Mouse (Mus musculus) intestine, embryonic 14.5 days (tissue): ENCODE measurements at regions not wholly inside any gene's neighbourhood (a gene's known extent, or its start where the extent isn't known, plus 50 kb on each side); places are given as distances from the start of the nearest gene placed in this dataset.

Experiments
- ATAC-seq: fragments of 200-750 bp; cut with Nextera tagmentation; replicated peaks from 2 replicates; pipeline ENCODE4 v1.8.0; 2017; ENCODE audit warnings: low read depth, moderate number of reproducible peaks, moderate TSS enrichment, moderate library complexity; ENCODE audit not compliant: low FRiP score, low TSS enrichment
- DNase-seq: peaks from one replicate; pipeline ENCODE4 v3.0.0-alpha.2; 2018; ENCODE audit warnings: low spot score
- H3K27ac ChIP-seq: fragments of 300-500 bp; sonication (generic); 2 replicates; pipeline ENCODE4 v1.5.1; 2014; ENCODE audit warnings: low read depth, mild to moderate bottlenecking, control low read depth
- H3K27me3 ChIP-seq: fragments of 300-500 bp; sonication (generic); replicated peaks from 2 replicates; pipeline ENCODE4 v1.6.1; 2014; ENCODE audit warnings: low read length, control low read depth; ENCODE audit not compliant: control insufficient read depth, insufficient read depth
- H3K36me3 ChIP-seq: fragments of 300-500 bp; sonication (generic); 2 replicates; pipeline ENCODE4 v1.6.1; 2014; ENCODE audit warnings: low read length, control low read depth; ENCODE audit not compliant: control insufficient read depth, insufficient read depth
- H3K4me1 ChIP-seq: fragments of 300-500 bp; sonication (generic); replicated peaks from 2 replicates; pipeline ENCODE4 v1.6.1; 2014; ENCODE audit warnings: low read length, control low read depth, mixed read lengths; ENCODE audit not compliant: control insufficient read depth, insufficient read depth
- H3K4me2 ChIP-seq: fragments of 300-500 bp; sonication (generic); 2 replicates; pipeline ENCODE4 v1.6.1; 2014; ENCODE audit warnings: low read length
- H3K4me3 ChIP-seq: fragments of 300-500 bp; sonication (generic); 2 replicates; pipeline ENCODE4 v1.5.1; 2014; ENCODE audit warnings: low read depth, low read length, control low read depth, mixed read lengths
- H3K9ac ChIP-seq: fragments of 300-500 bp; sonication (generic); 2 replicates; pipeline ENCODE4 v1.6.1; 2014; ENCODE audit warnings: mild to moderate bottlenecking, low read length
- H3K9me3 ChIP-seq: fragments of 300-500 bp; sonication (generic); 2 replicates; pipeline ENCODE4 v1.6.1; 2016; ENCODE audit warnings: low read length, control low read depth; ENCODE audit not compliant: control insufficient read depth
- WGBS: fragments of 180-500 bp; shearing (Covaris S2); extraction: QIAGEN DNeasy Blood & Tissue Kit; methylation state at CpG from one replicate; pipeline ENCODE4 v1.1.7; 2014; 5-methylcytosine and 5-hydroxymethylcytosine counted together

GRCm38 (mm10) chr17:9995321-9995720 is 324.3 kb downstream of the Qk start:
- 53% methylated on average over 5 of the region's 5 CpGs for WGBS
- no peak overlapping the region for H3K4me3 ChIP-seq

GRCm38 (mm10) chr17:9990744-9991143 is 321.2 kb upstream of the Pabpc6 start:
- DNase-seq (no peak), ATAC-seq (no peak)
- Histone ChIP-seq H3K4me1 (no peaks in the 10 kb centered on the region), H3K4me3 (no peak overlapping the region), H3K9me3 (no peaks in the 10 kb centered on the region), H3K36me3 (no peaks in the 10 kb centered on the region), H3K27me3 (no peaks in the 10 kb centered on the region), H3K4me2 (no peak overlapping the region), H3K9ac (no peak overlapping the region), H3K27ac (no peak overlapping the region)
- WGBS: 96% methylated on average over 1 of the region's 1 CpGs

More at GRCm38 (mm10) chr17:9995321-9995720, 324.3 kb downstream of the Qk start:
- H3K36me3 ChIP-seq: no peaks in the 10 kb centered on the region
- H3K27me3 ChIP-seq: no peaks in the 10 kb centered on the region
- no peak overlapping the region for H3K9ac ChIP-seq
- no peak for DNase-seq
- no peaks in the 10 kb centered on the region for H3K9me3 ChIP-seq
- no peak overlapping the region for H3K27ac ChIP-seq
- ATAC-seq: no peak
- H3K4me2 ChIP-seq: no peak overlapping the region
- no peaks in the 10 kb centered on the region for H3K4me1 ChIP-seq

- Histone ChIP-seq H3K9ac (no peak overlapping the region), H3K36me3 (no peaks in the 10 kb centered on the region), H3K4me3 (no peak overlapping the region), H3K4me1 (peaks cover 8% of the 10 kb centered on the region), H3K4me2 (no peak overlapping the region), H3K9me3 (no peaks in the 10 kb centered on the region), H3K27ac (no peak overlapping the region), H3K27me3 (no peaks in the 10 kb centered on the region)
- 91% methylated on average over 3 of the region's 3 CpGs for WGBS
- ATAC-seq (no peak), DNase-seq (no peak)
These were observed 311.8 kb upstream of the Pabpc6 start for GRCm38 (mm10) chr17:9981273-9981672.

- H3K9ac ChIP-seq: no peak overlapping the region
- DNase-seq: no peak
- H3K27me3 ChIP-seq: no peaks in the 10 kb centered on the region
- no peak overlapping the region for H3K4me2 ChIP-seq
- no peak overlapping the region for H3K27ac ChIP-seq
- WGBS: 79% methylated on average over 4 of the region's 4 CpGs
- ATAC-seq: no peak
- H3K9me3 ChIP-seq: no peaks in the 10 kb centered on the region
- H3K4me3 ChIP-seq: no peak overlapping the region
- peaks cover 8% of the 10 kb centered on the region for H3K4me1 ChIP-seq
- H3K36me3 ChIP-seq: no peaks in the 10 kb centered on the region
These were observed 307.4 kb upstream of the Pabpc6 start for GRCm38 (mm10) chr17:9976866-9977421.

GRCm38 (mm10) chr17:9975995-9976394 is 306.5 kb upstream of the Pabpc6 start:
- Histone ChIP-seq H3K4me3 (no peak overlapping the region), H3K9me3 (no peaks in the 10 kb centered on the region), H3K4me1 (peaks cover 8% of the 10 kb centered on the region), H3K4me2 (no peak overlapping the region), H3K27me3 (no peaks in the 10 kb centered on the region), H3K36me3 (no peaks in the 10 kb centered on the region), H3K27ac (no peak overlapping the region), H3K9ac (no peak overlapping the region)
- DNase-seq: no peak
- 86% methylated on average over 14 of the region's 14 CpGs for WGBS
- ATAC-seq: no peak

- Histone ChIP-seq H3K9me3 (no peaks in the 10 kb centered on the region), H3K4me3 (no peak overlapping the region), H3K9ac (no peak overlapping the region), H3K36me3 (no peaks in the 10 kb centered on the region), H3K4me1 (peaks cover 8% of the 10 kb centered on the region), H3K4me2 (no peak overlapping the region), H3K27me3 (no peaks in the 10 kb centered on the region), H3K27ac (no peak overlapping the region)
- ATAC-seq (no peak), DNase-seq (no peak)
- 91% methylated on average over 1 of the region's 1 CpGs for WGBS
These were observed 305.6 kb upstream of the Pabpc6 start for GRCm38 (mm10) chr17:9975153-9975552.

- Histone ChIP-seq H3K27ac (no peak overlapping the region), H3K27me3 (no peaks in the 10 kb centered on the region), H3K9me3 (no peaks in the 10 kb centered on the region), H3K9ac (no peak overlapping the region), H3K36me3 (no peaks in the 10 kb centered on the region), H3K4me3 (no peak overlapping the region), H3K4me2 (no peak overlapping the region), H3K4me1 (no peaks in the 10 kb centered on the region; the same call in 1 of the 2 replicates)
- whole genome bisulfite sequencing: 72% methylated on average over 7 of the region's 7 CpGs
- ATAC-seq (no peak), DNase-seq (no peak)
These were observed 298.5 kb upstream of the Pabpc6 start for GRCm38 (mm10) chr17:9967988-9968387.

GRCm38 (mm10) chr17:9962893-9963436 is 293.4 kb upstream of the Pabpc6 start:
- no peaks in the 10 kb centered on the region; the same call in 1 of the 2 replicates for H3K4me1 ChIP-seq
- 45% methylated on average over 10 of the region's 10 CpGs for WGBS
- no peak for DNase-seq
- no peak overlapping the region for H3K4me3 ChIP-seq
- H3K36me3 ChIP-seq: no peaks in the 10 kb centered on the region
- H3K4me2 ChIP-seq: no peak overlapping the region
- no peaks in the 10 kb centered on the region for H3K27me3 ChIP-seq
- H3K9ac ChIP-seq: no peak overlapping the region
- no peak for ATAC-seq
- no peak overlapping the region for H3K27ac ChIP-seq
- no peaks in the 10 kb centered on the region for H3K9me3 ChIP-seq

GRCm38 (mm10) chr17:9948985-9949667 is 279.6 kb upstream of the Pabpc6 start:
- Histone ChIP-seq H3K9me3 (no peaks in the 10 kb centered on the region), H3K4me3 (no peak overlapping the region), H3K9ac (no peak overlapping the region), H3K27me3 (no peaks in the 10 kb centered on the region), H3K27ac (no peak overlapping the region), H3K4me2 (no peak overlapping the region), H3K4me1 (no peaks in the 10 kb centered on the region), H3K36me3 (no peaks in the 10 kb centered on the region)
- ATAC-seq (no peak), DNase-seq (no peak)
- WGBS: 71% methylated on average over 3 of the region's 3 CpGs
